Mouse (Mus musculus) adrenal gland, postnatal 14 days (tissue): Measurements from ENCODE around the gene Grik5. TPM values are rescaled to one million over a fixed set of nuclear protein-coding genes. Genes with fewer than 3 reads are reported as not detected.

ENCODE experiments used
- DNase-seq: peaks from one replicate; pipeline ENCODE4 v3.0.0; 2021; ENCODE audit warnings: mixed read lengths
- total RNA-seq: library from RNA; stranded (reverse); gene quantifications from 2 replicates; pipeline ENCODE4 v1.2.3, GENCODE M21; 2021

The Grik5 gene
- total RNA-seq, 1 experiment from 2014 or later: 18.6 TPM

DNA sequence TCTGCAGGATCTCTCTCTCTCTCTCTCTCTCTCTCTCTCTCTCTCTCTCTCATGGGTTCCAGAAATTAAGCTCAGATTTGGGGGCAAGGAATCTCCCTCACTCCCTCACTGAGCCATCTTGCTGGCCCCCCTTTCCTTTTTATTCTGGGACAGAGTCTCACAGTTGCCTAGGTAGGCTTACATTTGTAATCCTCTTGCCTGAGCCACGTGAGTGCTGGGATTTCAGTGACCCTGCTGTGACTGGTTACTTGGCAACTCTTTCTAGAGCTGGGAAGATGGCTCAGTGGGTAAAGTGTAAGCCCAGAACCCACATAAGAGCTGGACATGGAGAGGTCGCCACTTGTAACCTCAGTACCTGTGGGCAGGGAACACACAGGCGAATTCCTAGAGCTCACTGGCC lies 40.6 kb downstream of the Grik5 start:
- DNase-seq: no peak

DNA sequence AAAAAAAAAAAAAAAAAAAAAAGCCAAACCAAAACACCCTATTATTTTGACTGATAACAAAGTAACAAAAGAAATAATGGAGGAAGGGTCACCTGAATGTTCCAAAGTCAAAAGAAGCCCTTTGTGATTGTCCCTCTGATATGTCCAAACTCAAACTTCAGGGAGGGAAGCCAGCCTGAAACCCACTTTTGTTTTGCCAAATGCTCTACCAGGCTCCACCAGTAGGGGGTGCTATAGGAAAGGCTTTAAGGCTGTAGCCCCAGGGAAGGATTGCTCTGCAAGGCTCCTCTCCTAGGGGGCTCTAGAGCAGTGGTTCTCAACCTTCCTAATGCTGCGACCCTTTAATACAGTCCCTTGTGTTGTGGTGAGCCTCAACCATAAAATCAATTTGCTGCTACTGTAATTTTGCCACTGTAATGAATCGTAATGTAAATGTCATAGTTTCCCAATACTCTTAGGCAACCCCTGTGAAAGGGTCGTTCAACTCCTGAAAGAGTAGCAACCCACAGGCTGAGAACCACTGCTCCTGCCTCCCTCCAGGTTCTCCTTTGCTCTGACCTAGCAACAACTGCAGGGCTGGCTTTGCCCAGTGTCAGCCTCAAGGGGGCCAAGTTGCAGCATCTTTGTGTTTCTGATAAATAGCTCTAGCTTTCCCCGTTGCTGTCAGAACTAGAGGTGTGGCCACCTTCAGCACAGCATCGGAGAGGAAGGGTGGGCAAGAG lies 42.0 kb downstream of the Grik5 start:
- peak; percentile 87 for DNase-seq

DNA sequence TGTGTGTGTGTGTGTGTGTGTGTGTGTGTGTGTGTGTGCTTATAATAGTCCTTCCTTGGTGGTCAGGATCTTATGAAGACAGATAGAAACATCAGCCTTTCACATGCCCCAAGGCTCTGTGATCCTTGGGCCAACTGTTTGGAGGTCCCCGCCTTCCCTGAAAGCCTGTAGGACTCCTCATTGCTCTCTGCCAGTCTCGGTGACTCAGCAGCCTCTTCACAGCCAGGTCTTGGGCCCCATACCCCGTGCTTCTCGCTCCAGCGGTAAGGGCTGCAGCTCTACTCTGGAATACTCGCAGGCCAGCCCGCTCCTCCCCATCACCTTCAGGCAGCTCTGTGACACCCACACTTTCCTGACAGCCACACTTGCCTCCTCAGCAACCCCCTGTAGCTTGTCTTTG lies 45.7 kb downstream of the Grik5 start:
- DNase-seq: peak; percentile 63

DNA sequence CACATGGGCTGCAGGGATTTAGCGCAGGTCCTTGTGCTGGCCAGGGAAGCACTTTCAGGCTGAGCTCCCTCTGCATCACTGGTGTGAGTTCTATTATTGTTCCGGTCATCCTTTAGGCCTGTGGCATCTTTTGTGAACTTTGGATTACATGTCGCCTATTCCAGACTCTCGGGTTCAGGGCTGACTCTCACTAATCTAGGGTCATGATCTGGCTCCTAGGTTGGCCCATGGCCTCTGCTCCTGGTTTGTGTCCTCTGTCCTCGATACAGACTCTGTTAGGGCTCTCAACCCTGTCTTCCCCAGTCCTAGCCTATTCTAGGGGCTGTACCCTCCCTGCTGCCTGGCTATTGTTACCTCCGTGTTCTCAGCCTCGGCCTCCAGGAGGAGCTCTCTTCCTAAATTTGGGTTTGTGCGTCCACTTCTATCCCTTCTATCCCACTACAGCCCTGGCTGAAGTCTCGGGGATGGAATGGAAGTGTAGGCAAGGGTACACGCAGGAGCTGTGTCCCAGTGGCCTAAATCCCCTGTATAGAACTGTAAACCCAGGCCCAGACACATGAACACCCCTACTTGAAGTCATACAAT lies 46.2 kb downstream of the Grik5 start:
- peak; percentile 56 for DNase-seq

DNA sequence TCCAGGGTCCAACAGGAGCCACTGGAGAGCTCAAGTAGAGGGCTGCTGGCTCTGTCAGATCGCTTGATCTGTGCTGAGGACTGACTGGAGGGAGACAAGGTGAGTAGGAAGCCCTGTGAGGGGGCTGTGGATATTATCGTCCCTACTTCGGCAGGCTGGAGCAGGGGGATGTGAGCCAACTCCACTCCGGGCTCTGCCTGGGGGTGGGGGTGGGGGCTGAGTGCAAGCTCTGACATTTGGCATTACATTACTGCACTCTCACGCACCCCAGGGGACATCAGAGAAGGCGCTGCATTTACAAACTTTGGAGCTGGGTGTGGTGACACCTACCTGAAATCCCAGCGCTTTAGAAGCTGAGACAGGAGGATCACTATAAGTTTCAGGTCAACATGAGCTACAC lies 60.6 kb downstream of the Grik5 start:
- no peak for DNase-seq

DNA sequence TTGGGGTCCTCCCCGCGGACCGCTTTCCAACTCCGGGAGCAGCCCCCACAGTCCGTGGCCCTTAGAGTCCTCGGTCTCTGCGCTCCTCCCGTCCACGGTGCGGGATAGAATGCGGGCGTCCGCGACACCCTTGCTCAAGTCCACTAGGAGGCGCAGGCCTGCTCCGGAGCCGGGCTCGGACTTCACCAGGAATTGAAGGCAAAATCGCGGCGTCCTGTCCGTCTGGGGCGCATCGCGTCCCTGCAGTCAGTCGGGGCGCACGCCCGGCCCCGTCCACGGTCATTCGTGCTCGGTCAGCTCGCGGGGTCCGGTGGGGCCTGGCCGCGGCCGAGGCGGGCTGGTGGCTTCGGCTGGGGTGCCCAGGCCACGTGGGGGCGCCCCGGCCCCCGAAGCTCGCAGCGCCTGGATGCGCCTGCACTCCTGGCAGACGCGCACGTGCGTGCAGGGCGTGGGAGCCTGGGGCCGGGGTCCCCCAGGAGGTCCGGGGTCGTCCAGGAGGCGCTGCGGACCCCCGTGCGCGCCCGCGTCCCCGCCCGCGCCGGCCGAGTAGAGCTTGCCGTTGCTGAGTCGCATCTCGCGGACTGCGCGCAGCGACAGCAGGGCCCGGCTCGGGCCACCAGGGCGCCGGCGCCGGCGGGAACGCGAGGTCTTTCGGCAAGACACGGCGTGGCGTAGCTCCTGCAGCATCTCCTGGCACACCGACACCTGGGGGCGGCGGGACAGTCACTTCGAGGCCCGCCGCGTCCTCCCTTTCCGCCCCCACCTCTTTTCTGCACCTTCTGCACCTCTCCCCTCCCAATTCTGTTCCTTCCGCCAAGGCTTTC lies 61.8 kb downstream of the Grik5 start:
- DNase-seq: peak; percentile 77

DNA sequence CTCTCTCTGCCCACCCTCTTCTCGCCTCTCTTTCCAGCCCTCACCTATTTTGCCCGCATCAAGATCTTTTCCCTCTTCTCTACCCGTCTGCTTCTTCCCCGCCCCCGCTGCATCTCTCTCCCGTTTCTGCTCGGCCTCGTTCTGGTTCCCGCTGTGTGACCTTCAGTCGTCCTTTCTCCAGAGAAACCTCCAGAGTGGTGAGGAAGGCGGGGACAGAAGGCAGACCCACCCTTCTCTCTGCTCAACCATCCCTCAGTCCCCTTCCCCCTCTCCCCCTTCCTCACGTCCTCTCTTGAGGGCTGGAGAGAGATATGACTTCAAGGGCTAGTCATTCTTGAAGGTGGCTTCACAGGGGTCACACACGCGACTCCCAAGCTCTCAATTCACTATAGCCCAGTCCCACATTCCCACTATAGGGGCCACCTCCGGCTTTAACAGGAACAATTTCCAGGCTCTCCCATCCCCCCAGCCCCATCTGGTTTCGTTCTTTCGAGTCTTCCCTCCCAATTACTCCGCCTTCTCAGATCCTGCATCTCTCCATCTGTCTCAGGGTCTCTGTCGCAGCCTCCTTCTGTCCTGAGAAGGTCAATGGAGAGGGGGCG lies 62.9 kb downstream of the Grik5 start:
- no peak for DNase-seq

DNA sequence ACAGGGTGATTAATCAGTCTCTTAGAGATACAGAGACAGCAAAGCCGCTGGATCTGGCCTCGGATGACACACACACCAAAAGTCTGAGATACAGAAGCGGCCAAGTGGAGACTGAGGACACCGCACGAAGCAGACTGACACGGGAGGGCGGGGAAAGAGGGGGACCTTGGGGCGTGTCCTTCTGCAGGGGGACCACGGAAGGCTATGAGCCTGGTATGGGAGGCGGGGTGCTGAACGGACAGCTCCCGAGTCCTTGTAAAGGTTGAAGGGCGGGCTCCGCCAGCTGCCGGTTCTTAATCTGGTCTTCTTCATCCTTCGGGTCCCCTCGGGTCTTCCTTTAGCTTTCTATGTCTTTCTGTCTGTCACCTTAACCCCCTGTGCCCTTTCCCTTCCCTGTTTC lies 63.5 kb downstream of the Grik5 start:
- peak; percentile 92 for DNase-seq

DNA sequence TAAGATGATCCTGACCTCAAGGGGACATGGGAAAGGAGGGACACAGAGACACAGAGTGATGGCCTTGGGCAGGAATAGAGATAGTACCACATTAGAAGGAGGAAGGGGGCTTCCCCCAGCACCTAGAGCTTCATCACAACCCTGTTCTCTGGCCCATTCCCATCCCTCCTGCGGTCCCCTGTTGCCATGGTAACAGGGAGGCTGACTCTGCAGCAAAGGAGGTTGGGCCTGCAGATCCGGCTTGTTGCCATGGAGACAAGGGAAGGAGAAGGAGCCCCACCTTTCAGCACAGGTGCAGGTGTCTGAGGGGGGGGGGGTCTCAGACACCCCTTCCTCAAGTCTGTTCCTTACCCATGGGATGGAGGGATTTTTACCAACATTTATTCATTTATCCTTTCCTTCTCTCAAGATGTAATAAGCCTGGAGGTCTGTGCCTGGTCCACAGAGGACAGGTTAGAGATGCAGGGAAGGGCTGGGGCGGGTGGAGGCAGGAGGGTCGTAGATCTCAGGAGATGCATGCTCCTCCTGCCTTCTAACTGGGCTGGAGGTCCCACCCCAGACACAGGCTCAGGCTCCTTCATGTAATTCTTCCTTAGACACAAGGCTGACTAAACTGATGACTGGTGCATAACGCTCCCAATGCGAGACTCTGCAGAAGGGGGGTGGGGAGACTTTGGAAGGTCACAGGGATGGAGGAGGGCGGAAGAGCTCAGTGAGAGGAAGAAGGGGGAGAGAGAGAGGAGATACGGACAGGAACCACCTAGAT lies 64.4 kb downstream of the Grik5 start:
- peak; percentile 37 for DNase-seq

DNA sequence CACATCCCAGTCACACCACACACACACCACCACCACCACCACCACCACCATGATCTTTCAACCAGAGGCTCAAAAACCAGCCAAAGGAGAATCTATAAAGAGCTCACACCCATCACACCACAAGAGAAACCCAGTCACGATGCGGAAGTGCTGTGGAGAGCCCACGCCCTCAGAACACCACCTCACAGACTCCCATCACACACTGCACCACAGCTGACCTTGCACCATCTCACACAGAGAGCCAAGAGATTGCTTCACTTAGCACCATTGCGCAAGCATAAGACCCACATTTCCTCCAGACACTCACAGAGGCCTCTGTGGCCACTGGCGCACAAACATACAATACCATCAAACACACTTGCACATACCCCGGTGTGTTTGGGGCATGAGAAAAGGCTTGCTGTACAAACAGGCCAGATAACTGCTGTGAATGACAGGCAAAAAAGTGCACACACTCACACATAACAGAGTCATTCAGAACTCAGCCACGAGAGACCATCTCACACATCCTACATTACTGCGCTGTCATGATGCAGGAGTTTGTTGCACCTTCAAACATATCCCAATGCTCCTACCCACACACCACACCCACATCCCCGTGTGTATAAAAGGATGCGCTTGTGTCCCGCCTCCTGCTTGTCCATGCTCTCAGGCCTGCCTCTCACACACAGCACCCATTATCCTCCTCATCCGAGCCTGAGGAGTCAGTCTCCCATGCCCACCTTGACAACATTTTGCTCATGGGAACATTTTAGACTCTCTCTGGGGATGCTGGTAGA lies 65.4 kb downstream of the Grik5 start:
- DNase-seq: peak; percentile 75

DNA sequence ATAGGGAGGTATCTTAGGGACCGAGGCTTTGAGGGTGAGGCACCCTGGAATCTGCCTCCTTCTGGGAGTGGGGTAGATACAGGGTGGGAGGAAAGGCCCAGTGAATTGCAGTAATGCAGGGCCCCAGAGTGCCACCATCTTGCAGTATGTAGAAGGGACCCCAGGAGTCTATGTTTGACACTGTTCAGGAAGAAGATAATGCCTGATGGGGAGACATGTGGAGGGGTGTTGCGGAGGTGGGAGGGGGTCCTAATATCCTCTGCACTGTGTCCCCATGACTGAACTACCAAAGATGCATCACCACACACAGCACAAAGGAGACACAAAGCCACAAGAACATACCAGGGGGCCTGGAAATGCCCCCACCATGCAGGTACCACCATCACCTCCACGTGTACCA lies 66.0 kb downstream of the Grik5 start:
- no peak for DNase-seq

DNA sequence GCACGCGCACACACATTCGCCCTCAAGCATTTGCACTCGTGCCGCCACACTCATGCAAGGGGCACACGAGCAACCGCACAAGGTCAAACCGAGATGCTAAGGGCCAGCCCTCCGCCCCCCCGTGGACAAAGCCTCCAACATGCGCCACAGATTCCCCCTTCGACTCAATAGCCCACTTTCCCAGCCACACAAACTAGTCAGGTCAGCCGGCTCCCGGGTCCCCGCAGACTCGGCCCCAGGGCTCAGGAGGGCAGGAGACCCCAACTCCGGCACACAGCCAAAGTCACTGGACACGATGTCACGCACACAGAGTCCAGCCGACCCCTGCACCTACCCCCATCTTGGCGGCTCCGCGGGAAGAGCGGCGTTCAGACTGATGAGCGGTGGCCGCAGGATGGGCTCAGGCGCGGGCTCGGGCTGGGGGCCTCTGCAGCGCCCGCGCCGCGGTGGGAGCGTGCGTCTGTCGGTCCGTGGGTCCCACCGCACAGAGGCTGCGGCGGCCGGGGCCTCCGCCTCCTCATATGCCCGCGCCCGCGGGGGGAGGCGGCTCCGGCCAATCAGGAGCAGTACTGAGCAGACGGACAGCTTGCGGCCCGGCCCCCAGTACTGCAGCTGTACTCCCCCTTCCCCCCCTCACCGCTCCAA lies 66.6 kb downstream of the Grik5 start, which contains the start of gene Atp1a3:
Gene Atp1a3, minus strand, starts transcription at position 538 of the 645 bp plus-strand sequence.
- peak; percentile 83 for DNase-seq

DNA sequence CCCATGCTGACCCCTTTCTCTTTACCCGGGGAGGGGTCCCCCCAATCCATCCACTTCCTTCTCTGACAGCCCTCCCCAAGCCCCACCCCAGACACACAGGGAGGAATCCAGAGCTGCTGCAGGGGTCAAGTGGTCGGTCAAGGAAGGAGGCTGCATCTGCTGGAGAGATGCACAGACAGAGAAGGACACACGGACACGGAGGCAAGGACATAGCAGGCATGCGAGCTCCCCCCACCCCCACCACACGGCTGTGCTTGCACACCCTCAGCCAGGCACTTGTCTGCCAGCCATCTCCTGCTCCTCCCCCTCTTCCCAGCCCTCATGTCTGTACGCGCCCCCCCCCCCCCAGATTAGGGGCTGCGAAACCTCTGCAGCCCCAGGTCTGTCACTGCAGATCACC lies 67.3 kb downstream of the Grik5 start:
- no peak for DNase-seq

DNA sequence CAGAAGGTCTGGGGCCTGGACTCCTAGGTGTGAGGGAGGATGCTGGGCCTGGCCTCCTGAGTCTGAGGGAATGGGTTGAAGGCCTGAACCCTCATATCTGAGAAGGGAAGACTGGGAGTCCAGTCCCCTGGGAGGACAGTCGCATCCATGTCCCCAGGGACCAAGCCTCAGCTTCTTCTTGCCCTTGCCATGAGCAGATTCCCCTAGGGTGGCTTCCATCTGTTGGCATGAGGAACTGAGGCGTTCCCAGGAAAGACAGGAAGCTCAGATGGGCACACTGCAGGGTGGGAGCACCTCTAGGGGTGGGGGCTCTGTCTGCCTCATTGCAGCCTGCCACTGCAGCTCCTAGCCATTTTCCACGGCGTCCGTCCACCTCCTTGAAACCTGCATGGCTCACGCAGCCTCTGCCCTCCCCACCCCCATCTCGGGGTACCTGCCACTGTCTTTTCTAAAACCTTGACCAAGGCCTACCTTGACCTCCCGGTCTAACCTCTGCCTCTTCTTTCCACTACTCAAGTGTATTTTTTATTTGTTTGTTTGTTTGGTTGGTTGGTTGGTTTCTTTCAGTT lies 68.2 kb downstream of the Grik5 start:
- DNase-seq: no peak

DNA sequence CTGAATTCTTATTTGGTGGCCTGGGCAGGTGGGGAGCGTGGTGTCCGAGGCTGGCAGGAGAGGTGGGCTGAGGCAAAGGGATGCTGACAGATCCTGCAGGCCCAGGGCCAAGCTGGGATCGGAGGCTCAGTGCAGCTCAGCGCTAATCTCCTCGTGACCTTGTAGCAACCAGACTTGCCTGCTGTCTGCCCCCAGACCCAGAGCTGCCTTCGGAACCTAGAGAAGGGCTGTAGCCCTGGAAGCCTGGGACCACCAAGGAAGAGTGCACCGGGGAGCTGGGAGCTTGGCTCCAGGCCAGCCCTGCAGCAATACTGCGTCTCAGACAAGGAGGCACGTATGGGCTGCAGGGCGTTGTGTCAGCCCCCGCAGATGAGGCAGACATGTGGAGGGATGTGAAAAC lies 68.9 kb downstream of the Grik5 start:
- DNase-seq: no peak

DNA sequence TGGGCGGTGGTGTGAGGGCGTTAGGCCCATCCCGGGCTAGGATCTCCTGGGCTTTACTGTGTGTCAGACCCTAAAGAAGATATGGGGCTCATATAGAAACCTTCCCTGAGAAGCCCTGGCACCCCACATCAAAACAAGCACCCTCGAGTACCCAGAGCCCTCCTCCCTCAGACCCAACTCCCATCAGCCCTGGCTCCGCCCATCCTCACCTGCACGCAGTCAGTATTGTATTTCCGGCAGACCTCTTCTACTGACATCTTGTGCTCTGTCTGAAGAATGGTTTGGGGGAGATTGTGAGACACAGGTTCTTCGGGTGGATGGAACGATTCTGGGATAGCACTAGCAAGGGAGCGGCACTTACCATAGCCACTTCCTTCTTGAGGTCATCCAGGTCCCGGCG lies 71.4 kb downstream of the Grik5 start:
- no peak for DNase-seq

DNA sequence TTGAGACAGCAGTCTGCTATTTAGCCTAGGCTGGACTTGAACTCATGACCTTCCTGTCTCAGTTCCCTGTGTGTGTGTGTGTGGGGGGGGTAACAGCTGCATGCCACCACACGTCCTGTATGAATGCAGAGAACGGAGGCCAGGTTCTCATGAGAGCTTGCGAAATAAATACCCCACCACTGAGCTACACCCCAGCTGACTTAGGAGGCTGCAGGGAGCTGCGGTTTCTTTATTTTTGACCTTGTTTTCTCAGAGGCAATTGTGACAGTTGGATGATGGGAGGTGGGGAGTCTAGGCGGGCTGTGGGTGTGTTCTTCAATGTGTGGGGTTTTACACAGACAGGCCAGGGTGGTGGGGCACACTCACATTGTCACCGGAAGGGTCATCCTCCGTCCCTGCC lies 71.9 kb downstream of the Grik5 start:
- no peak for DNase-seq

DNA sequence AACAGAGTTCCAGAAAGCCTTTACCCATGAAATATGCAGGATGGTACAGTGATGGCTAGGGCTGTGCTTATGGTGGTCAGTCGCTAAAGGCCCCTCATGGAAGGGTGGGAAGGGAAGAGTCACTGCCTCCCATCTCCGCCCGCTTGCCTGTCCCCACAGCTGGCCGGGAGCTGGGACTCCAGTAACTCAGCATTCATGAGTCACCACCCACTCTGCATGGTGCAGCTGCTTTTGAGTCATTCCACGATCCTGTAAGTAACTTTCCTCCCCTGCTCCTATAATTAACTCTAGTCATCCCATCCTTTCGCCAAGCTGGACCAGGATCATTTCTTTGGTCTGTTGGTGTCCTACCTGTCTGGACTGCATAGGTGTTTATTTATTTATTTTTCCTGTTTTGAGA lies 79.1 kb downstream of the Grik5 start:
- DNase-seq: no peak

DNA sequence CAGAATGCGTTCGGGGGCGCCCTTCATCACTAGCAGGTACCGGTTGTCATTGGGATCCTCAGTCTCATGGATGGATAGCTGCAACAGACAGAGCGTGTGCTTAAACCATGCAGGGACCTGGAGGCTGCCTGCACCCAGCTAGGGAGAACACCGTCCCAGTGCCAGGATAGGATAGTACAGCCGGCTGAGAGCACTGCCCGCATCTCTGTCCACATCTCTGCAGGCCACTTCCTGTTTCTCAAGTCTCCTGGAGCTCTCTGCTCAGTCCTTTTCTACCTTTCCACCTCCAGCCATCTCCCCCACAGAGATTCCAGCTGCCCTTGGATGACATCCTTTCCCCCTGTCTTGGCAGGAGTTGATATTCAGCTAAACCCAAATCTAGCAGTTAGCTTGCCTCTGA lies 81.7 kb downstream of the Grik5 start:
- no peak for DNase-seq

DNA sequence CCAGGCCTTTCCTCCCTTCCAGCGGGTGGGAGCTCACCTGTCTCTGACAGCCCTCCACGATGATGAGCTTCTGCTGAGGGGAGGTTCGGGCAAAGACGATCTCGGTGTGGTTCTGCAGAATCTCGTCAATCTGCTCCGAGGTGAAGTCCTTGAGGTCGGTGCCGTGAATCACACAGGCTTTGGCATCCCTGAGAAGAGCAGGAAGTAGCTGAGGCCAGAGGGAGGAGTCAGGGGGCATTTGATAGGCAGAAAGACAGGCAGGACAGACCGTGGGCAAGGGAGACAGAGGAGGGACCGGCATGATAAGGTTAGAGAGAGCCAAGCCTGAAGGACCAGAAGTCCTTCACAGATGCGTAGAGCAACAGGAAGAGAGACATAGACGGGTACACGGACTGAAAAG lies 84.2 kb downstream of the Grik5 start:
- peak; percentile 81 for DNase-seq
